Mouse (Mus musculus) CH12.LX (cell line): ENCODE results near the gene Trp53bp2. TPM values are rescaled to one million over a fixed set of nuclear protein-coding genes. Genes with fewer than 3 reads are reported as not detected.

Experiments used
- DNase-seq: peaks from one replicate; pipeline ENCODE4 v3.0.0-alpha.2; 2013; ENCODE audit errors: extremely low read depth
- H3K27ac ChIP-seq: 2 replicates; pipeline ENCODE4 v1.5.1; 2012; ENCODE audit warnings: low read depth, mild to moderate bottlenecking, control low read depth, moderate library complexity; ENCODE audit not compliant: insufficient read depth
- H3K27me3 ChIP-seq: replicated peaks from 2 replicates; pipeline ENCODE3; 2012; ENCODE audit warnings: inconsistent platforms
- H3K36me3 ChIP-seq, 2 experiments: replicated peaks in 1 of 2; 2 replicates each; pipeline versions ENCODE3 to v1.6.1; 2012; ENCODE audit warnings: inconsistent platforms in 1 of 2, low read length in 1 of 2, mild to moderate bottlenecking in 1 of 2, mixed read lengths in 1 of 2, moderate library complexity in 1 of 2; ENCODE audit not compliant: control insufficient read depth in 1 of 2, insufficient read depth in 1 of 2
- H3K4me1 ChIP-seq, 2 experiments: 2 replicates each; pipeline ENCODE4 v1.6.1; 2012; ENCODE audit warnings: inconsistent platforms in 1 of 2, moderate library complexity in 1 of 2; ENCODE audit not compliant: insufficient read depth in 2 of 2, control insufficient read depth in 1 of 2
- H3K4me2 ChIP-seq: 2 replicates; pipeline ENCODE4 v1.6.1; 2012; ENCODE audit warnings: low read depth, mild to moderate bottlenecking, control low read depth; ENCODE audit not compliant: poor library complexity, insufficient read depth, severe bottlenecking
- H3K4me3 ChIP-seq, 3 experiments: fragments of 150-350 bp in 1 of 3; sonication (generic) in 1 of 3; replicated peaks in 1 of 3; 2 replicates each; pipeline versions ENCODE3 to v1.5.1; 2011 to 2012; ENCODE audit warnings: low read depth in 2 of 3, low read length in 2 of 3, mild to moderate bottlenecking in 2 of 3, moderate library complexity in 2 of 3, control low read depth in 1 of 3, improper control_type of control experiment in 1 of 3, inconsistent platforms in 1 of 3, mixed read lengths in 1 of 3; ENCODE audit not compliant: poor library complexity in 1 of 3
- H3K79me2 ChIP-seq: replicated peaks from 2 replicates; pipeline ENCODE4 v1.6.1; 2012; ENCODE audit warnings: mild to moderate bottlenecking, moderate library complexity; ENCODE audit not compliant: control insufficient read depth, poor library complexity, insufficient read depth, severe bottlenecking; ENCODE audit errors: extremely low read depth
- H3K9ac ChIP-seq: 2 replicates; pipeline ENCODE4 v1.6.1; 2012; ENCODE audit warnings: low read depth, mild to moderate bottlenecking, control low read depth, moderate library complexity; ENCODE audit not compliant: insufficient read depth
- H3K9me3 ChIP-seq: replicated peaks from 2 replicates; pipeline ENCODE3; 2012; ENCODE audit warnings: low read length, inconsistent platforms, mixed read lengths
- CHD1 ChIP-seq: IDR thresholded peaks from 2 replicates; pipeline ENCODE4 v1.6.1; 2012; ENCODE audit warnings: low read depth, low read length, improper control_type of control experiment, inconsistent platforms
- CTCF ChIP-seq, 2 experiments: IDR thresholded peaks in 1 of 2; conservative IDR thresholded peaks in 1 of 2; 2 replicates each; pipeline ENCODE4 v1.5.1; 2011 to 2012; ENCODE audit warnings: low read depth in 2 of 2, low read length in 2 of 2, improper control_type of control experiment in 1 of 2, inconsistent platforms in 1 of 2, mild to moderate bottlenecking in 1 of 2, moderate library complexity in 1 of 2
- HCFC1 ChIP-seq: IDR thresholded peaks from 2 replicates; pipeline ENCODE4 v1.6.1; 2012; ENCODE audit warnings: low read depth, mild to moderate bottlenecking, inconsistent platforms, low read length, improper control_type of control experiment
- IRF4 ChIP-seq: IDR thresholded peaks from 2 replicates; pipeline ENCODE4 v1.6.1; 2014; ENCODE audit warnings: low read depth, mild to moderate bottlenecking, inconsistent platforms, low read length, improper control_type of control experiment
- PAX5 ChIP-seq: IDR thresholded peaks from 2 replicates; pipeline ENCODE4 v1.6.1; 2012; ENCODE audit warnings: low read length, inconsistent platforms, mixed read lengths
- POLR2A ChIP-seq: IDR thresholded peaks from 2 replicates; pipeline ENCODE4 v1.6.1; 2011; ENCODE audit warnings: low read depth, mild to moderate bottlenecking, improper control_type of control experiment, low read length
- POLR2AphosphoS2 ChIP-seq: IDR thresholded peaks from 2 replicates; pipeline ENCODE4 v1.6.1; 2011; ENCODE audit warnings: low read depth, low read length, improper control_type of control experiment
- RAD21 ChIP-seq: IDR thresholded peaks from 2 replicates; pipeline ENCODE4 v1.6.1; 2011; ENCODE audit warnings: low read depth, mild to moderate bottlenecking, low read length, improper control_type of control experiment, moderate library complexity
- RCOR1 ChIP-seq: conservative IDR thresholded peaks from 2 replicates; pipeline ENCODE4 v1.6.1; 2012; ENCODE audit warnings: low read depth, mild to moderate bottlenecking, inconsistent platforms, low read length, improper control_type of control experiment
- SIN3A ChIP-seq: IDR thresholded peaks from 2 replicates; pipeline ENCODE4 v1.6.1; 2012; ENCODE audit warnings: low read length, improper control_type of control experiment, inconsistent platforms
- TCF12 ChIP-seq: IDR thresholded peaks from 2 replicates; pipeline ENCODE4 v1.6.1; 2014; ENCODE audit warnings: low read depth, mild to moderate bottlenecking, inconsistent platforms, low read length, improper control_type of control experiment
- ZC3H11A ChIP-seq: IDR thresholded peaks from 2 replicates; pipeline ENCODE4 v1.6.1; 2012; ENCODE audit warnings: low read depth, mild to moderate bottlenecking, inconsistent platforms, low read length, improper control_type of control experiment
- ZNF384 ChIP-seq: IDR thresholded peaks from 2 replicates; pipeline ENCODE4 v1.6.1; 2012; ENCODE audit warnings: low read depth, low read length, improper control_type of control experiment, inconsistent platforms
- dilution Hi-C: fragments of 300-500 bp; cut with MboI; formaldehyde crosslinking; loops from 2 replicates; pipeline ENCODE4 v1.14.3; 2020; ENCODE audit warnings: low sequenced_read_pairs; ENCODE audit not compliant: extremely low pct_unique_long_range_greater_than_20kb, extremely low pct_ligation_motif_present
- in situ Hi-C: fragments of 300-500 bp; cut with MboI; formaldehyde crosslinking; loops from 3 replicates; pipeline ENCODE4 v1.14.3; 2019; ENCODE audit warnings: low sequenced_read_pairs, low pct_ligation_motif_present, low pct_unique_long_range_greater_than_20kb, mixed read lengths
- polyA plus RNA-seq: library from polyadenylated mRNA; unstranded; fragments of >175 nt; gene quantifications from 2 replicates; pipeline ENCODE4 v1.2.1, GENCODE M21; 2012; ENCODE audit warnings: low read depth; ENCODE audit not compliant: insufficient read length
- total RNA-seq, 2 experiments: library from RNA; depleted of rRNA; stranded (reverse); fragments of 300-350 nt in 1 of 2; fragments of >200 nt in 1 of 2; gene quantifications; 2 replicates each; pipeline ENCODE4 v1.2.3; 2012 to 2014

Gene Trp53bp2
- total and polyA plus RNA-seq, 3 experiments, result 1.4 to 4.7 (median 2.9) TPM

- no peak for DNase-seq
- H3K27me3 ChIP-seq, result no peaks in the 10 kb centered on the region
- H3K9me3 ChIP-seq, result no peaks in the 10 kb centered on the region
- no peak overlapping the region for H3K4me3 ChIP-seq
- H3K27ac ChIP-seq, result no peak overlapping the region
- TF ChIP-seq POLR2AphosphoS2 (no peak), TCF12 (no peak), PAX5 (no peak), RCOR1 (no peak), HCFC1 (no peak), SIN3A (no peak), ZC3H11A (no peak), CHD1 (no peak), CTCF (conservative IDR thresholded peaks at IDR 0.05 in 1 of 2, IDR thresholded peaks at IDR 0.05 in 1 of 2; ENCODE audit: low read depth in 2 of 2, low read length in 2 of 2) (no peak), POLR2A (no peak)
- dilution Hi-C loops, result no loop called here
- no peak overlapping the region for H3K9ac ChIP-seq
- in situ Hi-C loops, result no loop called here
- H3K4me2 ChIP-seq, result no peak overlapping the region
- H3K36me3 ChIP-seq, result no peaks in the 10 kb centered on the region
- H3K4me1 ChIP-seq, result no peaks in the 10 kb centered on the region
- H3K79me2 ChIP-seq, result no peaks in the 10 kb centered on the region
Observed at GRCm38 (mm10) chr1:182388729-182389128, 20.2 kb upstream of the Trp53bp2 start.

- Histone ChIP-seq H3K27me3 (no peaks in the 10 kb centered on the region), H3K4me1 (no peaks in the 10 kb centered on the region), H3K9me3 (no peaks in the 10 kb centered on the region), H3K36me3 (no peaks in the 10 kb centered on the region), H3K4me2 (no peak overlapping the region)
- no peak for DNase-seq
- dilution Hi-C loops (no loop called here), in situ Hi-C loops (no loop called here)
- TF ChIP-seq IRF4, result no peak
- no peak for TF ChIP-seq RAD21
- TF ChIP-seq, all 38 proteins: peak for 0
- no peak overlapping the region for H3K9ac ChIP-seq
- H3K79me2 ChIP-seq, result no peaks in the 10 kb centered on the region
- no peak overlapping the region for H3K27ac ChIP-seq
- H3K4me3 ChIP-seq, result no peak overlapping the region
Observed at GRCm38 (mm10) chr1:182398171-182398570, 10.8 kb upstream of the Trp53bp2 start.

- in situ Hi-C loops (no loop called here), dilution Hi-C loops (no loop called here)
- H3K9me3 ChIP-seq, result no peaks in the 10 kb centered on the region
- no peak overlapping the region for H3K4me2 ChIP-seq
- H3K27me3 ChIP-seq, result no peaks in the 10 kb centered on the region
- no peaks in the 10 kb centered on the region for H3K36me3 ChIP-seq
- no peaks in the 10 kb centered on the region for H3K4me1 ChIP-seq
- TF ChIP-seq ZNF384, result no peak
- no peak overlapping the region for H3K4me3 ChIP-seq
- H3K9ac ChIP-seq, result no peak overlapping the region
- H3K79me2 ChIP-seq, result no peaks in the 10 kb centered on the region
- no peak overlapping the region for H3K27ac ChIP-seq
- no peak for DNase-seq
Observed at GRCm38 (mm10) chr1:182398780-182399179, 10.2 kb upstream of the Trp53bp2 start.
